Mouse (Mus musculus) liver, postnatal 0 days (tissue): ENCODE measurements around the gene Ccdc60. TPM values are rescaled to one million over a fixed set of nuclear protein-coding genes. Genes with fewer than 3 reads are reported as not detected.
A peak's percentile ranks its signal among the peaks of the same experiment; 100 is the strongest.

Experiments
- ATAC-seq: fragments of 200-750 bp; cut with Nextera tagmentation; 2 replicates; pipeline ENCODE4 v1.8.0; 2017; ENCODE audit warnings: mild to moderate bottlenecking, moderate library complexity
- DNase-seq: peaks from one replicate; pipeline ENCODE4 v3.0.0-alpha.2; 2016
- H3K27ac ChIP-seq: fragments of 300-500 bp; sonication (generic); 2 replicates; pipeline ENCODE4 v1.5.1; 2014; ENCODE audit warnings: antibody characterized with exemption, moderate library complexity, mild to moderate bottlenecking, low read depth
- H3K27me3 ChIP-seq: fragments of 300-500 bp; sonication (generic); 2 replicates; pipeline ENCODE4 v1.6.1; 2014; ENCODE audit warnings: low read length, control low read depth, mixed read lengths; ENCODE audit not compliant: insufficient read depth
- H3K36me3 ChIP-seq: fragments of 300-500 bp; sonication (generic); replicated peaks from 2 replicates; pipeline ENCODE4 v1.6.1; 2014; ENCODE audit warnings: mild to moderate bottlenecking, control low read depth, low read length, moderate library complexity, mixed read lengths; ENCODE audit not compliant: insufficient read depth
- H3K4me1 ChIP-seq: fragments of 300-500 bp; sonication (generic); 2 replicates; pipeline ENCODE4 v1.6.1; 2014; ENCODE audit warnings: antibody characterized with exemption, mild to moderate bottlenecking, control low read depth; ENCODE audit not compliant: insufficient read depth
- H3K4me2 ChIP-seq: fragments of 300-500 bp; sonication (generic); 2 replicates; pipeline ENCODE4 v1.6.1; 2014; ENCODE audit warnings: low read depth, mild to moderate bottlenecking, low read length, moderate library complexity, mixed read lengths
- H3K4me3 ChIP-seq: fragments of 300-500 bp; sonication (generic); 2 replicates; pipeline ENCODE4 v1.5.1; 2014; ENCODE audit warnings: low read depth, low read length
- H3K9ac ChIP-seq: fragments of 300-500 bp; sonication (generic); replicated peaks from 2 replicates; pipeline ENCODE4 v1.6.1; 2014; ENCODE audit warnings: mild to moderate bottlenecking, moderate library complexity
- H3K9me3 ChIP-seq: fragments of 300-500 bp; sonication (generic); 2 replicates; pipeline ENCODE4 v1.6.1; 2016; ENCODE audit warnings: mild to moderate bottlenecking, control low read depth, low read length, mixed read lengths
- CTCF ChIP-seq: sonication (generic); IDR thresholded peaks from 2 replicates; pipeline ENCODE4 v1.5.1; 2016; ENCODE audit warnings: antibody characterized with exemption, low read depth
- EP300 ChIP-seq: IDR thresholded peaks from 2 replicates; pipeline ENCODE4 v1.6.1; 2016; ENCODE audit warnings: antibody characterized with exemption, low read depth, mild to moderate bottlenecking
- WGBS: fragments of 180-500 bp; shearing (Covaris S2); extraction: QIAGEN DNeasy Blood & Tissue Kit; methylation state at CpG from one replicate; pipeline ENCODE4 v1.1.7; 2014; ENCODE audit not compliant: insufficient replicate concordance; 5-methylcytosine and 5-hydroxymethylcytosine counted together
- polyA plus RNA-seq: library from polyadenylated mRNA; unstranded; fragments of >200 nt; fragmentation: Nextera tagmentation; extraction: Ambion mirVana; gene quantifications from 2 replicates; pipeline ENCODE4 v1.2.1, GENCODE M21; 2015

The Ccdc60 gene
- polyA plus RNA-seq, 1 experiment from 2014 or later: not detected

GRCm38 (mm10) chr5:116290584-116290983 lies 1.8 kb upstream of the Ccdc60 start:
- no peak overlapping the region for H3K4me3 ChIP-seq
- no peaks in the 10 kb centered on the region for H3K9me3 ChIP-seq
- no peak overlapping the region for H3K9ac ChIP-seq
- 76% methylated on average over 5 of the region's 5 CpGs for WGBS
- H3K27ac ChIP-seq: no peak overlapping the region
- ATAC-seq (no peak), DNase-seq (no peak)
- no peaks in the 10 kb centered on the region for H3K27me3 ChIP-seq
- H3K4me2 ChIP-seq: no peak overlapping the region
- H3K4me1 ChIP-seq: no peaks in the 10 kb centered on the region
- TF ChIP-seq EP300 (no peak), CTCF (no peak)
- H3K36me3 ChIP-seq: no peaks in the 10 kb centered on the region

DNA sequence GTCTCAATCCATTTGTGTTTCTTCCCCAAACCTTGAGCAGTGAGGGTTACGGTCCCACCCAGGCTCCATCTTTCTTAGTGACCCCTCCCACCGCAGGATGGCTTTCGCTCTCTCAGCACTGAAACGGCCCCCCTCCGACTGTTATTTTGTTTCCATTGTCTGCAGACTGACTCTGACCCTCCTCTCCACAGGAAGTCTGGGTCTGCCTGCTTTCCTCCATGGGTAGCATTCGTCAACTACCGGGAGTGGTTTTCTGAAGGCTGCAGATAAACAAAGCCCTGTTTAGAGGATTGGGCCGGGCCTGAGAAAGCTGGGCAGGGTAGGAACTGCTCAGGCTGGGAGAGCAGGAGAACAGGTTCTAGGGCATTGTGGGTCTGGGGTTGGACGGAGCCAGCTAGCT lies 1.1 kb upstream of the Ccdc60 start:
- no peaks in the 10 kb centered on the region for H3K9me3 ChIP-seq
- H3K27ac ChIP-seq: no peak overlapping the region
- WGBS: 6% methylated on average over 9 of the region's 9 CpGs
- H3K4me3 ChIP-seq: no peak overlapping the region
- peak overlapping the region; percentile 49; the same call in 1 of the 2 replicates for H3K4me2 ChIP-seq
- DNase-seq (no peak), ATAC-seq (no peak)
- no peaks in the 10 kb centered on the region for H3K36me3 ChIP-seq
- no peak for TF ChIP-seq CTCF
- TF ChIP-seq EP300: no peak
- H3K27me3 ChIP-seq: no peaks in the 10 kb centered on the region
- H3K4me1 ChIP-seq: no peaks in the 10 kb centered on the region
- H3K9ac ChIP-seq: no peak overlapping the region

DNA sequence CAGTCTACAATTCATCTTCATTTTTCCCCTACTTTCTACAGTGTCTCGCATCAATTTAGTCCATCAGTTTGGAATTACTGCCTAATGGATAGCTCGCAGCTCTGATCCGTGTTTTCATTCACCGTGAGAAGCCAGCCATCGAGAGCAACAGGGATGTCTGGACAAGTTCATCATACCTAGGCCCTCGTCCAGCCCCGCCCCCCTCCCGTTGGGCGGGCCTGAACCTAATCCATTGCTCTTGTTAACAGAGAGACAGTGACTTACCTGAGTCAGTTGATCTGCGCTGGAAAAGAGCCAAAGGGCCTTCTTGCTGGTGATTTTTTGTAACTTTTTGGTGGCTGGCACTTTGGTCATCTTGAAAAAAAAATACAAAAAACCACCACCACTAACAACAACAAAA lies 602 bp downstream of the Ccdc60 start:
- ATAC-seq (no peak), DNase-seq (no peak)
- no peak overlapping the region for H3K27ac ChIP-seq
- no peak overlapping the region for H3K9ac ChIP-seq
- no peaks in the 10 kb centered on the region for H3K9me3 ChIP-seq
- whole genome bisulfite sequencing: 50% methylated on average over 10 of the region's 10 CpGs
- no peaks in the 10 kb centered on the region for H3K36me3 ChIP-seq
- H3K4me1 ChIP-seq: no peaks in the 10 kb centered on the region
- TF ChIP-seq CTCF (no peak), EP300 (no peak)
- no peak overlapping the region for H3K4me2 ChIP-seq
- no peaks in the 10 kb centered on the region for H3K27me3 ChIP-seq
- H3K4me3 ChIP-seq: no peak overlapping the region

DNA sequence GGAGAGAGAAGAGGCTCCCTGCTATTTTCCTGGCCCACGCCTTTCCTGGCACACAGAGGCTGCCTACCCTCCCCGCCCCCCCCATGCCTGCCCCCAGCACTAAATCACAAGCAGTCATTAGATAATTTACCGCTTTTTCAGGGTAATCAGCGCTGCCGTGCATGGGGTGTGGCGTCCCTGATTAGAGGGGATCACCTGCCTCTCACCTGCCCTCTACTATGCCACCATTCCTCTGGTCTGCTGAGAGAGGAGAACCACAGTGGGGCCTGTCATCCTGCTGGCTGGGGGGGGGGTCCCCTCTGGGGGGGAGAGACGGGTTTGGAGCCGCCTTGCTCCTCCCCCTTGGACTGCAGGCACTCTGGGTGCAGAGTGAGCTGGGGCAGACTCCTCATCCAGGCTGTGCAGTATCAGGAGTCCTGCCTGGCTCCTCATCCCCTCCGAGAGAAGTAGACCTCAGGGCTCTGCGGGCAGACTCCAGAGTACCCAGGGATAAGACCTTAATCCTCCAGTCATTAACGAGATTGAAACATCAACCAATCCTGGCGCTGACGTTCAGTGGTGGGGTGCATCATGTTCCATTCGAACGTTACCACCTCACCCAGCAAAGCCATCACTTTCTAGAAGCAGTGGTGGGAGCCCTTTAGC lies 3.1 kb downstream of the Ccdc60 start:
- no peak for TF ChIP-seq CTCF
- TF ChIP-seq EP300: no peak
- 52% methylated on average over 14 of the region's 15 CpGs for WGBS
- ATAC-seq: no peak

DNA sequence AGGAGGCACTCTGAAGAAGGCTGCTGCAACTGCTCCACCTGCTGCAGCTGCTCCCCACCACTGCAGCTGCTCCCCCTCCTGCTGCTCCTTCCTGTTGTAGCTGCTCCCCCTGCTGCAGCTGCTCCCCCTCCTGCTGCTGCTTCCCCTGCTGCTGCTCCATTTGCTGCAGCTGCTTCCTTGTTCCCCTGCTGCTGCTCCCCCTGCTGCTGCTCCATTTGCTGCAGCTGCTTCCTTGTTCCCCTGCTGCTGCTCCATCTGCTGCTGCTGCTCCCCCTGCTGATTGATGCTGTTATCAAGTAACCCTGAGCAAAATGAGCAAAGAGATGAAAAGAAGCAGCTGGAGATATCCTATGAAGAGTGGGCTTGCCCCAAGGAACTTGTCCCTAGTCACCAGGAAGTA lies 8.3 kb downstream of the Ccdc60 start:
- Histone ChIP-seq H3K4me1 (no peaks in the 10 kb centered on the region), H3K4me2 (no peak overlapping the region), H3K9ac (no peak overlapping the region), H3K4me3 (no peak overlapping the region), H3K27me3 (no peaks in the 10 kb centered on the region), H3K36me3 (no peaks in the 10 kb centered on the region), H3K27ac (no peak overlapping the region), H3K9me3 (no peaks in the 10 kb centered on the region)
- no peak for DNase-seq
- TF ChIP-seq EP300 (no peak), CTCF (no peak)
- no peak for ATAC-seq

More for the DNA sequence above, 3.1 kb downstream of the Ccdc60 start:
- Histone ChIP-seq H3K9me3 (no peaks in the 10 kb centered on the region), H3K4me2 (no peak overlapping the region), H3K27ac (no peak overlapping the region), H3K36me3 (no peaks in the 10 kb centered on the region), H3K9ac (no peak overlapping the region), H3K4me1 (no peaks in the 10 kb centered on the region), H3K4me3 (no peak overlapping the region), H3K27me3 (no peaks in the 10 kb centered on the region)
- DNase-seq: no peak

- no peak for TF ChIP-seq EP300
- ATAC-seq (no peak), DNase-seq (no peak)
- Histone ChIP-seq H3K4me1 (no peaks in the 10 kb centered on the region), H3K27ac (no peak overlapping the region), H3K4me2 (no peak overlapping the region), H3K9me3 (no peaks in the 10 kb centered on the region), H3K9ac (no peak overlapping the region), H3K27me3 (no peaks in the 10 kb centered on the region), H3K4me3 (no peak overlapping the region), H3K36me3 (no peaks in the 10 kb centered on the region)
- 83% methylated on average over 17 of the region's 17 CpGs for WGBS
Measured at GRCm38 (mm10) chr5:116278436-116278918, 10.3 kb downstream of the Ccdc60 start.
